Mouse (Mus musculus) left cerebral cortex, adult 18-20 months (tissue): Measurements from ENCODE around the gene Fam118b. TPM values are rescaled to one million over a fixed set of nuclear protein-coding genes. Genes with fewer than 3 reads are reported as not detected.

Source experiments
- DNase-seq, 2 experiments: peaks; one replicate each; pipeline ENCODE4 v3.0.0; 2021 to 2022; ENCODE audit warnings: low spot score in 2 of 2, mixed read lengths in 1 of 2
- total RNA-seq, 2 experiments: library from RNA; stranded (reverse); gene quantifications; 2 replicates each; pipeline ENCODE4 v1.2.3; 2021

Fam118b gene
- total RNA-seq, 2 experiments from 2014 or later, result 20.3 to 25.2 TPM

GRCm38 (mm10) chr9:35267976-35268715 lies 541 bp upstream of the Fam118b start:
- peak in 1 of 2 experiments; percentile 11 for DNase-seq

- DNase-seq, result no peak
These were observed 3.1 kb downstream of the Fam118b start for GRCm38 (mm10) chr9:35264509-35264908.

- no peak for DNase-seq
These were observed 4.2 kb downstream of the Fam118b start for GRCm38 (mm10) chr9:35263431-35263830.

GRCm38 (mm10) chr9:35262418-35262817 lies 5.2 kb downstream of the Fam118b start:
- no peak for DNase-seq

- DNase-seq, result no peak
These were observed 10.2 kb downstream of the Fam118b start for GRCm38 (mm10) chr9:35257365-35257764.

GRCm38 (mm10) chr9:35249476-35249875 lies 18.1 kb downstream of the Fam118b start:
- DNase-seq, result no peak

GRCm38 (mm10) chr9:35247405-35247804 lies 20.2 kb downstream of the Fam118b start:
- DNase-seq, result no peak

- DNase-seq, result no peak
These were observed 27.9 kb downstream of the Fam118b start for GRCm38 (mm10) chr9:35239734-35240133.

- no peak for DNase-seq
These were observed 28.6 kb downstream of the Fam118b start for GRCm38 (mm10) chr9:35238915-35239571.

GRCm38 (mm10) chr9:35238371-35238770 lies 29.2 kb downstream of the Fam118b start:
- no peak for DNase-seq

GRCm38 (mm10) chr9:35235996-35236395 lies 31.6 kb downstream of the Fam118b start:
- DNase-seq, result peak in 1 of 2 experiments; percentile 8

GRCm38 (mm10) chr9:35228671-35229070 lies 38.9 kb downstream of the Fam118b start:
- DNase-seq, result no peak

GRCm38 (mm10) chr9:35223466-35223865 lies 44.1 kb downstream of the Fam118b start:
- DNase-seq, result no peak

- no peak for DNase-seq
These were observed 49.6 kb downstream of the Fam118b start for GRCm38 (mm10) chr9:35217963-35218362.

- no peak for DNase-seq
These were observed 55.8 kb downstream of the Fam118b start for GRCm38 (mm10) chr9:35211573-35212511.

GRCm38 (mm10) chr9:35210542-35211474 lies 56.8 kb downstream of the Fam118b start, which contains the start of gene Foxred1:
TSS of gene Foxred1 (minus strand) at chr9:35211055.
- DNase-seq, result peak; percentile 99

GRCm38 (mm10) chr9:35204421-35204820 lies 63.2 kb downstream of the Fam118b start:
- no peak for DNase-seq

GRCm38 (mm10) chr9:35203536-35203935 lies 64.1 kb downstream of the Fam118b start:
- no peak for DNase-seq

GRCm38 (mm10) chr9:35200529-35201060 lies 67.0 kb downstream of the Fam118b start:
- no peak for DNase-seq
